Mouse (Mus musculus) ES-E14 (cell line): ENCODE measurements at regions not wholly inside any gene's neighbourhood (a gene's known extent, or its start where the extent isn't known, plus 50 kb on each side); places are given as distances from the start of the nearest gene placed in this dataset.

Experiments
- CHD2 ChIP-seq: IDR thresholded peaks from 2 replicates; pipeline ENCODE4 v1.6.1; 2014; ENCODE audit warnings: mild to moderate bottlenecking, low read depth, low read length, inconsistent platforms
- HCFC1 ChIP-seq: IDR thresholded peaks from 2 replicates; pipeline ENCODE4 v1.6.1; 2012; ENCODE audit warnings: low read length, inconsistent platforms, borderline replicate concordance; ENCODE audit not compliant: insufficient read depth
- MAFK ChIP-seq: IDR thresholded peaks from 2 replicates; pipeline ENCODE4 v1.6.1; 2014; ENCODE audit warnings: mild to moderate bottlenecking, low read depth, low read length, inconsistent platforms; ENCODE audit not compliant: insufficient read depth
- ZC3H11A ChIP-seq: IDR thresholded peaks from 2 replicates; pipeline ENCODE4 v1.6.1; 2012; ENCODE audit warnings: low read depth, mild to moderate bottlenecking, inconsistent platforms, low read length, borderline replicate concordance
- ZNF384 ChIP-seq: IDR thresholded peaks from 2 replicates; pipeline ENCODE4 v1.6.1; 2012; ENCODE audit warnings: low read depth, low read length, inconsistent platforms

- no peak for TF ChIP-seq ZC3H11A
- TF ChIP-seq CHD2, result no peak
- TF ChIP-seq ZNF384, result no peak
- TF ChIP-seq HCFC1, result no peak
- no peak for TF ChIP-seq MAFK
These were observed 347.3 kb downstream of the Bmper start for GRCm38 (mm10) chr9:23570150-23570549.
